Mouse (Mus musculus) activated CD4-positive, CD25-positive, alpha-beta regulatory T cell, adult 9 weeks (primary cell): ENCODE results near the gene Ercc8. TPM values are rescaled to one million over a fixed set of nuclear protein-coding genes. Genes with fewer than 3 reads are reported as not detected.

ENCODE experiments used
- polyA plus RNA-seq: library from polyadenylated mRNA; unstranded; fragments of 100-300 nt; shearing (Covaris generic); gene quantifications from one replicate; pipeline ENCODE4 v1.2.1, GENCODE M21; 2017

Gene Ercc8
- polyA plus RNA-seq, result 19.5 TPM

DNA sequence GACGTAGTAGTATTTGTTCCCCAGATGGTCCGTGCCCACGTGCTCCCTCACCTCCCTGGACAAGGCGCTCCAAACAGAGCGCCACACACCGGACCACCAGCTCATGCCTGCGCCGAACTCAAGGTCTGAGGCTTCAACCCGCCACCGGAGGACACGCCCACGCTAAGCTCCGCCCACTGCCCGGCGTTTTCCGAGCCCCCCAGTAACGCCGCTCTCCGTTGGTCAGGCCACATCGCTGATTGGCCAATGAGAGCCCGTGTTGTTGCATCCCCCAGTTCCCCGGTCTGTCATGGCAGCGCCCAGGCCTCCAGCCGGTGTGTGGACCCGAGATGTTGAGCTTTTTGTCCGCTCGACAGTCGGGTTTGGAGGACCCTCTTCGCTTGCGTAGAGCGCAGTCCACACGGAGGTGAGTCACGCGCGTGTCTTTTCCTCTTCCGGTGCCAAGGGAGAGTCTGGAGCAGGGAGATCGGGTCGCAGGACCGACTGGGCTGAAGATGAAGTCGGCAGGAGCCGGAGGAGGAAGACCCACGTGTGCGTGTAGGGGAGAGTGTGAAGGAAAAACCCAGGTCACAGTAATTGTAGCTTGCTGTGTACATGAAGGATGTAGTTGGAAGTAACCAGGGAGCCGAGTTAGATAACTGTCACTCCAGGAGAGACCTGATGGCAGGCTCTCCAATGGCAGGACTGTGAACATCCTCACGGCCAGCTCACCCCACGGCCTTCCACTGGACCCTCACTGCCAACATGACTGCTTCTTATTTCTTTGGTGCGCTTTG lies at the start of gene Ercc8, which contains the start of gene Ndufaf2:
Gene Ercc8 (plus strand): TSS at position 267 of the 776 bp plus-strand sequence.
Gene Ndufaf2 (minus strand): TSS at position 159 of the 776 bp plus-strand sequence.

DNA sequence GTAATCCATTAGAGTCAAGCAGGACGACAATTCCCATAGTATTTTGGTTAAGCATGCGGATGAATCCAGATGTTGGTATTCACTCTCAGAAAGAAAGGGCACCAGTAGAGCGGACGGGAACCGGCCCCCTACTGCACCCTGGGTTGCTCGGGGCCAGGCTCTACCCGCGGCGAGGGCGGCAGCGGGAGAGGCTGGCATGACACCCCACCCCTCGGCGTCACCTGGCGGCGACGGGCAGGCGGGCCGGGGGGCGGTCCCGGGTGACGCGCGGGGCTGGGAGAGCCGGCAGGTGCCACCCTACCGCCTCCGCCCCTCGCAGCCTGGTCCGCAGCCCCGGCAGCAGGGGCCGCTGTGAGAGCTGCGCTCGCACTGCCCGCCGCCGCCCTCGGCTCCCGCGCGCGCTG lies 55.6 kb downstream of the Ercc8 start, which contains the start of gene Elovl7:
Gene Elovl7 (plus strand): TSS at position 324 of the 404 bp plus-strand sequence.

Other genes starting within 250 kb of the Ercc8 start
- gene Smim15, start 114.3 kb upstream of the Ercc8 start, polyA plus RNA-seq, result 66.4 TPM
- 18.9 TPM for gene Ndufaf2, start 108 bp upstream of the Ercc8 start, polyA plus RNA-seq
- gene Elovl7, start 55.7 kb downstream of the Ercc8 start, polyA plus RNA-seq, result 0.27 TPM
- 2.8 TPM for gene Depdc1b, start 157.6 kb downstream of the Ercc8 start, polyA plus RNA-seq